Mouse (Mus musculus) central nervous system, embryonic 14 days (tissue): ENCODE data around the gene Nphp1. TPM values are rescaled to one million over a fixed set of nuclear protein-coding genes. Genes with fewer than 3 reads are reported as not detected.

Source experiments
- polyA plus RNA-seq: library from polyadenylated mRNA; depleted of rRNA; stranded (reverse); fragments of >200 nt; gene quantifications from 2 replicates; pipeline ENCODE4 v1.2.3, GENCODE M21; 2012; rRNA removed

Nphp1 gene
- polyA plus RNA-seq = 24.0 and 25.0 TPM in 2 replicates

DNA sequence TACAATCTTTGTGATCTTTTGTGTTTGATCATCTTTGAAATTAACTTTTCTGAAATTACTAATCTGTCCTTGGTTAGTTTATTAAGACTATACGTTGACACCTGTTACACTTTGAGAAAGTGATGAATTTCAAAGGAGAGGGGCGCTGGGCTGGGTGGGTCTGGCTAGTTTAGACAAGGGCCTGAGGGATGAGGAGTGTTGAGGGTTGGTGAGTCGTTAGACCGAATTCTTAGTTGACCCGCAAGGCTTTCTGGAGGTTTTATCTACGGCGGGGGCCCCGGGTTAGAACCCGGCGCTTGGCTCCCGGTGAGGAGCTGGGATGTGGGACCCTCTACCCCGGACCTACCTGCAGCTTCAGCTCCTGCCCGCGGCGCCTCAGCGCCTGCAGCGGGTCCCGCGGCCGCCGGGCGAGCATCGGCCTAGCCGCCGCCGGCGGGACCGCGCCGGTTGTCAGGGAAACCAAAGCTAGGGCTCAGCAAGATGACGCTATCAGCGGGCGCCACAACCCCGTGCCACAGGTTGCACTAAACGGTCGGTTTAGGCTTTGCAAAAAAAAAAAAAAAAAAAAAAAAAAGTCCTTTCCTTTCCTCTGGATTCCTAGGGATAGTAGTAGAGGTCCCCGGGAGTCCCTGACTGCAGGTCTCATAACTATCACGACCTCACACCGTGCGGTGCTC lies at the start of gene Nphp1:
Gene Nphp1, minus strand, starts transcription at position 458 of the 677 bp plus-strand sequence.

DNA sequence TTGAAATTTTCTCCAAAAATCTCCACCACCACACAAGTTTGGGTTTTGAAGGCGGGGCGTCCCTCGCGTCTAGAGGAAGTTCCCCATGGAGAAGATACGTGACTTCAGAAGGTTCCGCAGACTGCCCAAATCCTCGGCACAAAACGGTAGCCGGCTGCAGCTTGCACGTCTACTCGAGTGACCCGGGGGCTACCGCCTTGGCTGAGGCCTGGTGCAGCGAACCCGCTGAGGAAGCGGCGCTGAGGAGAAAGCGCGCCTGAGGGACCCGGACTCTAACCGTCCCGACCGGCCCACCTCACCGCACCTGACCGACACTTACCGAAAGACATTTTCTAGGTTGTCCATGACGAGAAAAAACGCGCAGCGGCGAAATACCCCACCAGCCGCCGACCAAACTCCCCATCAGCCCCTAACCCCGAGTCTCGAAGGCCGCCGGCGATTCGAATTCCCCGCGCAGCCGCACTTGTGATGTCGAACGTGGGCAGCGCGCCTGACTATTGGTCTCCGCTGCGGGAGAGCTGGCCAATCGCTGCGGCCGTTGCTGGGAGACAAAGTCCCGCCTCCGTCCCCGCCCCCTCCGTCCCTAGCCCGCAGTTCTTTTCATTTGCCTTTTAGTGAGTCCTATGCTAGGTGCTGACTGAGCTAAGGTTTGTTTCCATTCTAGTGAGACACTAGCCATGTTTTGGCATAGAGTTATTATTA lies 42.9 kb upstream of the Nphp1 start, which contains the start of gene Bub1:
Gene Bub1, minus strand, starts transcription at position 465 of the 702 bp plus-strand sequence.

DNA sequence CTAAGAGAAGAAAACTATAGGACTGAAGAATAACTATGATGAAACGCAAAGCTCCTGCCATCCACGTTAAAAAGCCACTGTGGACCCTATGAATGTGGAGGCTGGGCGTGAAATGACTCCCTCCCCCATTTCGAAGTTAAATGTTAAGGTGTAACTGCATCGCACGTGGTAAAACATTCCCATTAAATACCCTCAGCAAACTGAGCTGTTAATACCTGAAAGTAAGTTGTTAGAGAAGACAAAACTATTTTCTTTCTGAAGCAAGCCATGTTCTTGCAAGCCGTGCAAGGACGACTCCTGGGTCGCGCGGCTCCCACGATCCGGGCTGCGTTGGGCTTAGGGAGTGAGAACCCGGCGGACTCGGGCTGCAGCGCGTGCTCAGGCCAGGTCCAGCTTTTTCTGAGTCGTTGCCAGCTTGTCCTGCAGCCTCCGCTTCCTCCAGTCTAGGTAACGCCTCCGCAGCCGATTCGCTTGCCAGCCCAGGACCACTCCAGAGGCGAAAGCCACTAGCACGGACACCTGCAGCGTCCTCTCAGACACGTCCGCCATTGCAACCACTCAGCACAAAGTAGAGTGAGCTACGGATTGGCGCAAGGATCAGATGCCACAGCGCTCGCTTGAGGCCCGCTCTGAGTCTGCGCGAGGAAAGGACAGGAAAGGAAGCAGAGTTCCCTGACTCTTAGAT lies 3.4 kb upstream of the Nphp1 start, which contains the start of gene Mtln:
Gene Mtln, minus strand, starts transcription at position 570 of the 685 bp plus-strand sequence.

DNA sequence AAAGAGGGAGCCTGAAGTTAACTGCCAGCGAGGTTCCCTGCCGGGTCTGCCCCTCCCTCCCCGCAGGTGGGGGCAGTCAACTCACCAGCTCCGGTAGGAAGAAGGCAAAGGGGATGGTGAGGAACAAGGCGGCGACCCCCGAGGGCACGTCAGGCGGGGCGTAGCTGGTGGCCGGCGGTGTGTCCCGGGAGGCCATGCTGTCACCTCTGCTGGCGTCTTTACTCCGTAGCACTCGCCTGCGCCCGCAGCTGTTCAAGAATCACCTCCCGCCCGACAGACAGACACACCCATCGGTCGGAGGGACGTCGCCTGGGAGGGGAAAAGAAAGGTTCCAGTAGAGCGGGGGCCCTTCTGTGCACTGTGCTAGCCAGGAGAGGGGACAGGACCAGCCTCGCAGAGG lies 59.0 kb downstream of the Nphp1 start, which contains the start of gene Mall:
Gene Mall, minus strand, starts transcription at position 262 of the 400 bp plus-strand sequence.

Other genes starting within 250 kb of the Nphp1 start
- gene Prom2, start 247.4 kb downstream of the Nphp1 start, polyA plus RNA-seq = 0.05 and 0.79 TPM in 2 replicates
- gene Zfp661, start 201.8 kb downstream of the Nphp1 start, polyA plus RNA-seq = 9.4 and 10.4 TPM in 2 replicates
- gene Mrps5, start 201.7 kb downstream of the Nphp1 start, polyA plus RNA-seq = 143 and 146 TPM in 2 replicates
- gene Mal, start 132.2 kb downstream of the Nphp1 start, polyA plus RNA-seq = 0.66 and 1.2 TPM in 2 replicates
- 0.87 and 2.4 TPM in 2 replicates for gene Mall, start 59.0 kb downstream of the Nphp1 start, polyA plus RNA-seq
- 52.7 and 53.4 TPM in 2 replicates for gene Mtln, start 3.6 kb upstream of the Nphp1 start, polyA plus RNA-seq
- gene Bub1, start 43.0 kb upstream of the Nphp1 start, polyA plus RNA-seq = 17.2 and 24.7 TPM in 2 replicates
- gene Acoxl, start 50.0 kb upstream of the Nphp1 start, polyA plus RNA-seq = 0.06 and 0.10 TPM in 2 replicates